Mouse (Mus musculus) embryonic fibroblast, embryonic 13.5 days (primary cell): ENCODE data around the gene Pdik1l.

ENCODE experiments used
- CTCF ChIP-seq: IDR thresholded peaks from 2 replicates; pipeline ENCODE4 v1.5.1; 2011; ENCODE audit warnings: mild to moderate bottlenecking, control low read depth, low read length, moderate library complexity, borderline replicate concordance; ENCODE audit not compliant: insufficient read depth
- POLR2A ChIP-seq: IDR thresholded peaks from 2 replicates; pipeline ENCODE4 v1.6.1; 2011; ENCODE audit warnings: low read depth, mild to moderate bottlenecking, control low read depth, low read length, moderate library complexity

DNA sequence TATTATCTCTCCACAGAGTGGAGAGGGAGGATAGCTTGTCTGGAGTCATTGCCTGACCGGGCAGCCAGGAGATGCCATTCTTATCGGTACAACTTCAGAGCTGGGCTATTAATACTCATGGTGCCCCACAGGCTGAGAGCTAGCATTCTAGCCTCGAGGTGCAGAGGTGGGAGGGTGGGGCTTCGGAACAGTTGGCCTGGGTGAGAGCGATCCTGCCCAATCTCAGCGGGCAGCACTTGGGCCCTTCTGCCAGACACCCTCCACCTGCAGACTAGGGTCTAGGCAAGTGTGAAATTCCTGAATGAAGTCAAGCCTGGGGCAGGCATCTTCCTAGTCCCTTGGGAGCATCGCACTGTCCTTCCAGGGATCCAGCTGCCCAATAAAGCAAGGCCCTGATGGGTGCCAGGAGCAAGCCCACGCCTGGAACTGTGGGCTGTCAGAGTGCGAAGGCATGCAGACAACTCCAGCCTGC, 6.0 kb upstream of the Pdik1l start:
- TF ChIP-seq POLR2A, result no peak
- no peak for TF ChIP-seq CTCF
